Mouse (Mus musculus) midbrain, embryonic 16.5 days (tissue): Measurements from ENCODE around the gene Rims1. TPM values are rescaled to one million over a fixed set of nuclear protein-coding genes. Genes with fewer than 3 reads are reported as not detected.
A peak's percentile ranks its signal among the peaks of the same experiment; 100 is the strongest.

Source experiments
- ATAC-seq: fragments of 200-750 bp; cut with Nextera tagmentation; 2 replicates; pipeline ENCODE4 v1.8.0; 2017; ENCODE audit warnings: moderate TSS enrichment
- H3K27ac ChIP-seq: fragments of 300-500 bp; sonication (generic); 2 replicates; pipeline ENCODE4 v1.5.1; 2014; ENCODE audit warnings: mild to moderate bottlenecking, low read length, mixed read lengths
- H3K27me3 ChIP-seq: fragments of 300-500 bp; sonication (generic); 2 replicates; pipeline ENCODE4 v1.6.1; 2014; ENCODE audit warnings: low read depth, low read length, mixed read lengths; ENCODE audit not compliant: control insufficient read depth, insufficient read depth
- H3K36me3 ChIP-seq: fragments of 300-500 bp; sonication (generic); 2 replicates; pipeline ENCODE4 v1.6.1; 2014; ENCODE audit warnings: mild to moderate bottlenecking, low read length, moderate library complexity, mixed read lengths; ENCODE audit not compliant: control insufficient read depth, insufficient read depth
- H3K4me1 ChIP-seq: fragments of 300-500 bp; sonication (generic); 2 replicates; pipeline ENCODE4 v1.6.1; 2014; ENCODE audit warnings: mild to moderate bottlenecking, low read length, mixed read lengths; ENCODE audit not compliant: control insufficient read depth, insufficient read depth
- H3K4me2 ChIP-seq: fragments of 300-500 bp; sonication (generic); 2 replicates; pipeline ENCODE4 v1.6.1; 2014; ENCODE audit warnings: mild to moderate bottlenecking, low read length, mixed read lengths
- H3K4me3 ChIP-seq: fragments of 300-500 bp; sonication (generic); 2 replicates; pipeline ENCODE4 v1.5.1; 2014; ENCODE audit warnings: low read depth, mild to moderate bottlenecking, low read length, moderate library complexity, mixed read lengths
- H3K9ac ChIP-seq: fragments of 300-500 bp; sonication (generic); 2 replicates; pipeline ENCODE4 v1.6.1; 2014; ENCODE audit warnings: low read depth, low read length, mixed read lengths
- H3K9me3 ChIP-seq: fragments of 300-500 bp; sonication (generic); replicated peaks from 2 replicates; pipeline ENCODE4 v1.6.1; 2014; ENCODE audit warnings: mild to moderate bottlenecking, low read length, mixed read lengths; ENCODE audit not compliant: control insufficient read depth, poor library complexity, severe bottlenecking
- WGBS: fragments of 180-500 bp; shearing (Covaris S2); extraction: QIAGEN DNeasy Blood & Tissue Kit; methylation state at CpG from one replicate; pipeline ENCODE4 v1.1.7; 2014; 5-methylcytosine and 5-hydroxymethylcytosine counted together
- polyA plus RNA-seq: library from polyadenylated mRNA; unstranded; fragments of >200 nt; fragmentation: Nextera tagmentation; extraction: Ambion mirVana; gene quantifications from 2 replicates; pipeline ENCODE4 v1.2.1, GENCODE M21; 2015

Gene Rims1
- polyA plus RNA-seq, 1 experiment from 2014 or later = 18.4 TPM

- no peak overlapping the region for H3K9ac ChIP-seq
- no peak overlapping the region for H3K27ac ChIP-seq
- H3K9me3 ChIP-seq = no peaks in the 10 kb centered on the region
- H3K4me3 ChIP-seq = no peak overlapping the region
- H3K4me1 ChIP-seq = peaks cover 7% of the 10 kb centered on the region; the same call in 1 of the 2 replicates
- H3K4me2 ChIP-seq = no peak overlapping the region
- 40% methylated on average over 15 of the region's 15 CpGs for WGBS
- peak; percentile 81 for ATAC-seq
- no peaks in the 10 kb centered on the region for H3K36me3 ChIP-seq
- H3K27me3 ChIP-seq = no peaks in the 10 kb centered on the region
Observed at GRCm38 (mm10) chr1:22268581-22269359, 537.0 kb downstream of the Rims1 start.

DNA sequence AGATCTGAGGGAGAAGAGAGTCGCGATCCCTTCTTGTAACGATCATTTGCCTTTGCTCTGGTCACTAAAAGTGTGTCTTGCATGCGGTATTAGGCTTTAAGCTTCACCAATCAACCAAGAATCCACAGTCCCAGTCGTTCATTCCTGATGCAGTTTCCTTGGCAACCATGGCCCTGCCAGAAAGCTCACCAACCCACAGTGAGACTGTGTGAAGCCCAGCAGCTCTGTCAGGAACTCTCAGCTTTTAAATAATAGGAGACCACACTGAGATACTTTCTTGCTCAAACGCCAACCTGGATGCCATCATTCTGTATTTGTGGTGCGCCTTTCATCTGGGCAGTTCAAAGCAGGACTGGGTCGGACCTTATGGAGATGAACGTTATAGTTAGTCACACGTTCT lies 539.3 kb downstream of the Rims1 start:
- no peaks in the 10 kb centered on the region for H3K27me3 ChIP-seq
- ATAC-seq = peak; percentile 92
- no peak overlapping the region for H3K27ac ChIP-seq
- no peak overlapping the region for H3K4me3 ChIP-seq
- WGBS = 16% methylated on average over 10 of the region's 10 CpGs
- H3K4me2 ChIP-seq = peak overlapping the region; percentile 31; the same call in 1 of the 2 replicates
- no peak overlapping the region for H3K9ac ChIP-seq
- no peaks in the 10 kb centered on the region for H3K9me3 ChIP-seq
- H3K4me1 ChIP-seq = peaks cover 7% of the 10 kb centered on the region; the same call in 1 of the 2 replicates
- H3K36me3 ChIP-seq = no peaks in the 10 kb centered on the region

DNA sequence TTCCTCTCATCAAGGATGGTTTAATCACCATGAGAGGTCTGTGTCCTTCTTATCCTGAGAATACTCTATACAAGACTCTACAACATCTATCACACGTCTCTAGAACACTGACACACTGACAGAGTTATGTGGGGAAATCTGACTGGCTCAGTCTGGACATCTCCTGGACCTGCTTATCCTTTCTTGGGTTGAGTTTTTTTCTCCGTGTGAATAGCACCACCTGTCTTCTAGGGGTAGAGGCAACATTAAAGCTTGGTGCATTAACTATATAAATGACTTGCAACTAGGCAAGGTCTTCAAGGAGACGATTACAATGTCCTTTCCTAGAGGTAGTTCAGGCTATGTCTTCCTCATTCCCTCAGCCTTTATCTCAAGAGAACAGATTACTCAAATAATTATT lies 540.3 kb downstream of the Rims1 start:
- WGBS = 79% methylated on average over 3 of the region's 3 CpGs

DNA sequence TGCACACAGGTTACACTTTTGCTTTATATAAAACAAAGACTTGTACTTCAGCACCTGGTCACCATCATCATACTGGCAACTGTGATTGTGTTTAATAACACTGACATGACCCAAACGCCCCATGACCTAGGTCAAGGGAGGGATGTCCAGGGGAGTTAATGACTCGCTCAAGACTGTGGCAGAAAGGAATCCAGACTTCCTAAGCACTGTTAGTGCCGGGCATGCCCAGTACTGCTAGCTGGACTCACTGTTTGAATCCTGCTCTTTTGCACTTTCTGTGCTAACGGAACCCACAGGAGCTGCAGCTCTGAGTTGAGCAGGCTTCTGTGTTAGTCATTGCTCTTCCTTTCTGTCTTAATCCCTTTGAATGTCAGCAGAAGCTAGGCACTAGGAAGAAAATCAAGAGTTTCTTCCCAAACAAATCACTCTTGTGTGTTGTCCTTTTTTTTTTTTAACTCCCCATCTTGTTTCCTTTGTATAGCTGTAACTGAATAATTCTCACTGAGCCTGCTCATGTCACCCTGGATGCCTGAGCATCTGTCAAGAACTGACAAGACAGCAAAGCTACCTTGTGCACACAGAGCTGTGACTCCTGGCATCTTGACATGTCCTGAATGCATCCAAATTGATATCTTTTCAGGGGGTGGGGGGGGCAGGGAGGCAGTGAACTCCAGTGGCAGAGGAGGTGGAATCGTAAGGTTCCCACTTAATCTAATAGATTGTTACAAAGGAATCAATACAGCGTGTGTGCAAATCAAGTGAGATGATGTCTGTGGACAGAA lies 543.4 kb downstream of the Rims1 start:
- Histone ChIP-seq H3K4me2 (no peak overlapping the region), H3K27me3 (no peaks in the 10 kb centered on the region), H3K27ac (no peak overlapping the region), H3K4me3 (no peak overlapping the region), H3K4me1 (peaks cover 7% of the 10 kb centered on the region; the same call in 1 of the 2 replicates), H3K9me3 (no peaks in the 10 kb centered on the region), H3K36me3 (no peaks in the 10 kb centered on the region), H3K9ac (no peak overlapping the region)
- ATAC-seq = no peak
- WGBS = 69% methylated on average over 6 of the region's 6 CpGs

More for the DNA sequence above, 540.3 kb downstream of the Rims1 start:
- no peak for ATAC-seq
- Histone ChIP-seq H3K27me3 (no peaks in the 10 kb centered on the region), H3K4me3 (no peak overlapping the region), H3K9ac (no peak overlapping the region), H3K4me2 (no peak overlapping the region), H3K9me3 (no peaks in the 10 kb centered on the region), H3K36me3 (no peaks in the 10 kb centered on the region), H3K27ac (no peak overlapping the region), H3K4me1 (peaks cover 7% of the 10 kb centered on the region; the same call in 1 of the 2 replicates)

DNA sequence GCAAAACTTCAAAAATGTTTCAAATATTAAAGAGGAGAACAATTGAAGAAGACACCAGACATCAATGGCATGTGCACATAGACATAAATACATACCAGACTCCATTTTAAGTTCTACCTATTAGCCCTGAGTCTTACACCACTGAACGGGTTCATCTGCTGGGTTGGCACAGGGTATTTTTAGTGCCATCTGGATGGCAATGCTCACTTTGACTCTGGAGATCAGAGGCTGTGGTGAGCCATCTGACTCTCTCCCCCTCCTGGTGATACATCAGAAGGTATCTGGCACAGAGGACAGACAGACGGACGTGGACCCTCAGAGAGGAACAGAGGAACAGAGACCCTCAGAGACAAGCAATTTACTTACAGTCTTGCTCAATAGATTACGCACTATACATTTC lies 544.1 kb downstream of the Rims1 start:
- Histone ChIP-seq H3K4me2 (no peak overlapping the region), H3K4me1 (peaks cover 2% of the 10 kb centered on the region; the same call in 1 of the 2 replicates), H3K27me3 (no peaks in the 10 kb centered on the region), H3K9me3 (no peaks in the 10 kb centered on the region), H3K4me3 (no peak overlapping the region), H3K9ac (no peak overlapping the region), H3K36me3 (no peaks in the 10 kb centered on the region), H3K27ac (no peak overlapping the region)
- 97% methylated on average over 4 of the region's 4 CpGs for WGBS
- ATAC-seq = no peak

- H3K4me3 ChIP-seq = no peak overlapping the region
- 88% methylated on average over 2 of the region's 2 CpGs for WGBS
- H3K4me1 ChIP-seq = no peaks in the 10 kb centered on the region
- no peak for ATAC-seq
- H3K9me3 ChIP-seq = no peaks in the 10 kb centered on the region
- H3K4me2 ChIP-seq = no peak overlapping the region
- H3K27me3 ChIP-seq = no peaks in the 10 kb centered on the region
- H3K36me3 ChIP-seq = no peaks in the 10 kb centered on the region
- no peak overlapping the region for H3K9ac ChIP-seq
- no peak overlapping the region for H3K27ac ChIP-seq
Observed at GRCm38 (mm10) chr1:22260291-22260690, 545.5 kb downstream of the Rims1 start.

DNA sequence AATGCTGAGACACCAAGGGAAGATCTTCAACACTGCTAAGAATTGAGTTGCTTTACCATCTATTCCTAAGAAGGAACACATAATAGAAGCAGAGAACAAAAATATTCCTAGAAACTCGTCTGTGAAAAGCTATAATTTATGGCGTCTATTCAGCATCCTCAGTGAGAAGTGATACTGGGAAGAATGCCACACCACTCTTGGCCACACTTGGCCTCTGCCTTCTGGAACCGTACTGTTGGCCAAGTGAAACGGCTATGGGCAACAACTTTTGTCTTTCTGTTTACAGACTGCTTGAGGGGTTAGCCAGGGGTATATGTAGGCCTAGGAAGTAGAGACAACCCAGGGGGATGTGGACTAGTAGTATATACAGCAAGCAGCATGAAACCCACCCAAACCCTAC lies 547.4 kb downstream of the Rims1 start:
- Histone ChIP-seq H3K4me2 (no peak overlapping the region), H3K36me3 (no peaks in the 10 kb centered on the region), H3K4me3 (no peak overlapping the region), H3K9ac (no peak overlapping the region), H3K27ac (no peak overlapping the region), H3K4me1 (no peaks in the 10 kb centered on the region), H3K9me3 (no peaks in the 10 kb centered on the region), H3K27me3 (no peaks in the 10 kb centered on the region)
- no peak for ATAC-seq
- WGBS = 71% methylated on average over 4 of the region's 4 CpGs

- H3K36me3 ChIP-seq = no peaks in the 10 kb centered on the region
- ATAC-seq = no peak
- H3K9me3 ChIP-seq = no peaks in the 10 kb centered on the region
- no peaks in the 10 kb centered on the region for H3K27me3 ChIP-seq
- H3K27ac ChIP-seq = no peak overlapping the region
- no peaks in the 10 kb centered on the region for H3K4me1 ChIP-seq
- H3K4me2 ChIP-seq = no peak overlapping the region
- 81% methylated on average over 2 of the region's 2 CpGs for WGBS
- no peak overlapping the region for H3K4me3 ChIP-seq
- no peak overlapping the region for H3K9ac ChIP-seq
Observed at GRCm38 (mm10) chr1:22254278-22254677, 551.5 kb downstream of the Rims1 start.

GRCm38 (mm10) chr1:22252873-22253272 lies 552.9 kb downstream of the Rims1 start:
- no peak for ATAC-seq
- Histone ChIP-seq H3K4me2 (no peak overlapping the region), H3K27me3 (no peaks in the 10 kb centered on the region), H3K9ac (no peak overlapping the region), H3K27ac (no peak overlapping the region), H3K36me3 (no peaks in the 10 kb centered on the region), H3K4me1 (no peaks in the 10 kb centered on the region), H3K4me3 (no peak overlapping the region), H3K9me3 (no peaks in the 10 kb centered on the region)
